Mouse (Mus musculus) right cerebral cortex, postnatal 14 days (tissue): ENCODE measurements around the gene Rgs7bp.
"Not testable (repeated sequence)": the region's sequence is repeated elsewhere in the genome, so short reads cannot be mapped to it uniquely, and the experiment has no call there.

ENCODE experiments used
- DNase-seq: peaks from one replicate; pipeline ENCODE4 v3.0.0; 2022

Rgs7bp gene

GRCm38 (mm10) chr13:104931635-104932532, 122.8 kb downstream of the Rgs7bp start:
- DNase-seq: no peak

- DNase-seq: no peak
These were observed 123.9 kb downstream of the Rgs7bp start for GRCm38 (mm10) chr13:104930814-104931213.

- DNase-seq: no peak
These were observed 136.1 kb downstream of the Rgs7bp start for GRCm38 (mm10) chr13:104918663-104919062.

- not testable (repeated sequence) for DNase-seq
These were observed 138.0 kb downstream of the Rgs7bp start for GRCm38 (mm10) chr13:104916771-104917170.

GRCm38 (mm10) chr13:104916106-104916505, 138.6 kb downstream of the Rgs7bp start:
- no peak for DNase-seq

GRCm38 (mm10) chr13:104914288-104914895, 140.3 kb downstream of the Rgs7bp start:
- DNase-seq: no peak

GRCm38 (mm10) chr13:104911626-104912025, 143.1 kb downstream of the Rgs7bp start:
- DNase-seq: not testable (repeated sequence)

- DNase-seq: not testable (repeated sequence)
These were observed 143.7 kb downstream of the Rgs7bp start for GRCm38 (mm10) chr13:104911006-104911405.

- DNase-seq: no peak
These were observed 146.0 kb downstream of the Rgs7bp start for GRCm38 (mm10) chr13:104908691-104909090.
